Mouse (Mus musculus) thymus, adult 2 months (tissue): ENCODE measurements at regions not wholly inside any gene's neighbourhood (a gene's known extent, or its start where the extent isn't known, plus 50 kb on each side); places are given as distances from the start of the nearest gene placed in this dataset.

Experiments used
- DNase-seq: peaks from one replicate; pipeline ENCODE4 v3.0.0; 2021
- H3K27ac ChIP-seq: fragments of 200-500 bp; 2 replicates; pipeline ENCODE4 v1.5.1; 2012; ENCODE audit warnings: low read length, control low read depth; ENCODE audit not compliant: control insufficient read depth, insufficient read depth
- H3K27me3 ChIP-seq: fragments of 200-500 bp; 2 replicates; pipeline ENCODE4 v1.6.1; 2012; ENCODE audit warnings: mild to moderate bottlenecking, low read length, moderate library complexity, mixed read lengths; ENCODE audit not compliant: control insufficient read depth, insufficient read depth
- H3K36me3 ChIP-seq: fragments of 200-500 bp; 2 replicates; pipeline ENCODE4 v1.6.1; 2012; ENCODE audit warnings: mild to moderate bottlenecking, low read length, moderate library complexity; ENCODE audit not compliant: control insufficient read depth, insufficient read depth
- H3K4me1 ChIP-seq: fragments of 200-500 bp; replicated peaks from 2 replicates; pipeline ENCODE4 v1.6.1; 2012; ENCODE audit warnings: low read length; ENCODE audit not compliant: control insufficient read depth, insufficient read depth
- H3K4me3 ChIP-seq: fragments of 200-500 bp; 2 replicates; pipeline ENCODE4 v1.5.1; 2012; ENCODE audit warnings: mild to moderate bottlenecking, low read length, control low read depth, moderate library complexity; ENCODE audit not compliant: control insufficient read depth, insufficient read depth
- CTCF ChIP-seq: fragments of 200-500 bp; IDR thresholded peaks from 2 replicates; pipeline ENCODE4 v1.5.1; 2012; ENCODE audit warnings: mild to moderate bottlenecking, control low read depth, low read length, moderate library complexity, borderline replicate concordance; ENCODE audit not compliant: control insufficient read depth, poor library complexity, insufficient read depth; ENCODE audit errors: extremely low read depth
- POLR2A ChIP-seq: fragments of 200-500 bp; IDR thresholded peaks from 2 replicates; pipeline ENCODE4 v1.6.1; 2012; ENCODE audit warnings: mild to moderate bottlenecking, low read length, control low read depth, moderate library complexity; ENCODE audit not compliant: control insufficient read depth, poor library complexity, insufficient read depth; ENCODE audit errors: extremely low read depth
- WGBS: fragments of 180-500 bp; shearing (Covaris S2); methylation state at CpG from one replicate; pipeline ENCODE4 v1.1.7; 2018; 5-methylcytosine and 5-hydroxymethylcytosine counted together

- no peak for DNase-seq
- TF ChIP-seq CTCF (no peak), POLR2A (no peak)
- H3K36me3 ChIP-seq, result no peaks in the 10 kb centered on the region
- H3K27ac ChIP-seq, result no peak overlapping the region
- H3K27me3 ChIP-seq, result no peaks in the 10 kb centered on the region
- no peaks in the 10 kb centered on the region for H3K4me1 ChIP-seq
- no peak overlapping the region for H3K4me3 ChIP-seq
- WGBS, result 94% methylated on average over 2 of the region's 2 CpGs
Observed at GRCm38 (mm10) chr17:9910856-9911255, 241.3 kb upstream of the Pabpc6 start.

GRCm38 (mm10) chr17:9907077-9907476 lies 237.6 kb upstream of the Pabpc6 start:
- WGBS, result 98% methylated on average over 1 of the region's 1 CpGs

GRCm38 (mm10) chr17:9905501-9906462 lies 236.3 kb upstream of the Pabpc6 start:
- no peak overlapping the region for H3K27ac ChIP-seq
- H3K27me3 ChIP-seq, result no peaks in the 10 kb centered on the region
- no peaks in the 10 kb centered on the region for H3K36me3 ChIP-seq
- no peak overlapping the region for H3K4me3 ChIP-seq
- no peaks in the 10 kb centered on the region for H3K4me1 ChIP-seq
- no peak for TF ChIP-seq CTCF
- no peak for TF ChIP-seq POLR2A
- 22% methylated on average over 12 of the region's 12 CpGs for WGBS
- no peak for DNase-seq

More at GRCm38 (mm10) chr17:9907077-9907476, 237.6 kb upstream of the Pabpc6 start:
- Histone ChIP-seq H3K4me1 (no peaks in the 10 kb centered on the region), H3K4me3 (no peak overlapping the region), H3K27me3 (no peaks in the 10 kb centered on the region), H3K27ac (no peak overlapping the region), H3K36me3 (no peaks in the 10 kb centered on the region)
- no peak for DNase-seq
- TF ChIP-seq CTCF (no peak), POLR2A (no peak)

GRCm38 (mm10) chr17:9904525-9904991 lies 235.0 kb upstream of the Pabpc6 start:
- Histone ChIP-seq H3K27me3 (no peaks in the 10 kb centered on the region), H3K36me3 (no peaks in the 10 kb centered on the region), H3K4me3 (no peak overlapping the region), H3K4me1 (no peaks in the 10 kb centered on the region), H3K27ac (no peak overlapping the region)
- TF ChIP-seq CTCF, result no peak
- no peak for TF ChIP-seq POLR2A
- 90% methylated on average over 6 of the region's 6 CpGs for WGBS
- no peak for DNase-seq

- Histone ChIP-seq H3K27me3 (no peaks in the 10 kb centered on the region), H3K4me1 (no peaks in the 10 kb centered on the region), H3K4me3 (no peak overlapping the region), H3K36me3 (no peaks in the 10 kb centered on the region), H3K27ac (no peak overlapping the region)
- DNase-seq, result no peak
- TF ChIP-seq POLR2A (no peak), CTCF (no peak)
- WGBS, result 91% methylated on average over 4 of the region's 4 CpGs
Observed at GRCm38 (mm10) chr17:9903313-9903712, 233.8 kb upstream of the Pabpc6 start.

GRCm38 (mm10) chr17:9896964-9897363 lies 227.4 kb upstream of the Pabpc6 start:
- no peak overlapping the region for H3K27ac ChIP-seq
- DNase-seq, result no peak
- H3K36me3 ChIP-seq, result no peaks in the 10 kb centered on the region
- 70% methylated on average over 2 of the region's 2 CpGs for WGBS
- no peaks in the 10 kb centered on the region for H3K27me3 ChIP-seq
- H3K4me1 ChIP-seq, result no peaks in the 10 kb centered on the region
- TF ChIP-seq POLR2A (no peak), CTCF (no peak)
- no peak overlapping the region for H3K4me3 ChIP-seq

GRCm38 (mm10) chr17:9895686-9896082 lies 226.2 kb upstream of the Pabpc6 start:
- Histone ChIP-seq H3K4me1 (no peaks in the 10 kb centered on the region), H3K27me3 (no peaks in the 10 kb centered on the region), H3K36me3 (no peaks in the 10 kb centered on the region), H3K4me3 (no peak overlapping the region), H3K27ac (no peak overlapping the region)
- TF ChIP-seq POLR2A, result no peak
- no peak for TF ChIP-seq CTCF
- 94% methylated on average over 7 of the region's 7 CpGs for WGBS
- DNase-seq, result no peak
